Mouse (Mus musculus) kidney, adult 2 months (tissue): ENCODE results near the gene Btrc. TPM values are rescaled to one million over a fixed set of nuclear protein-coding genes. Genes with fewer than 3 reads are reported as not detected.
A peak's percentile ranks its signal among the peaks of the same experiment; 100 is the strongest.

ENCODE experiments used
- DNase-seq: peaks from one replicate; pipeline ENCODE4 v3.0.0; 2021
- H3K27ac ChIP-seq: fragments of 200-500 bp; 2 replicates; pipeline ENCODE4 v1.5.1; 2012; ENCODE audit warnings: low read depth, low read length, control low read depth, inconsistent platforms; ENCODE audit not compliant: insufficient read depth
- H3K27me3 ChIP-seq: fragments of 200-500 bp; replicated peaks from 2 replicates; pipeline ENCODE4 v1.6.1; 2012; ENCODE audit warnings: mild to moderate bottlenecking, moderate library complexity, low read length, inconsistent platforms; ENCODE audit not compliant: control insufficient read depth, insufficient read depth
- H3K36me3 ChIP-seq: fragments of 200-500 bp; 2 replicates; pipeline ENCODE4 v1.6.1; 2012; ENCODE audit warnings: mild to moderate bottlenecking, moderate library complexity, low read length, inconsistent platforms; ENCODE audit not compliant: control insufficient read depth, insufficient read depth
- H3K4me1 ChIP-seq: fragments of 200-500 bp; 2 replicates; pipeline ENCODE4 v1.6.1; 2011; ENCODE audit warnings: low read length; ENCODE audit not compliant: control insufficient read depth, insufficient read depth
- H3K4me3 ChIP-seq: fragments of 200-500 bp; 2 replicates; pipeline ENCODE4 v1.5.1; 2011; ENCODE audit warnings: mild to moderate bottlenecking, low read depth, low read length, control low read depth; ENCODE audit not compliant: insufficient read depth
- CTCF ChIP-seq: fragments of 200-500 bp; conservative IDR thresholded peaks from 2 replicates; pipeline ENCODE4 v1.5.1; 2011; ENCODE audit warnings: low read depth, mild to moderate bottlenecking, control low read depth, low read length, moderate library complexity, mixed read lengths; ENCODE audit not compliant: insufficient read depth, insufficient read length
- POLR2A ChIP-seq: fragments of 200-500 bp; IDR thresholded peaks from one replicate; pipeline ENCODE4 v1.6.1; 2011; ENCODE audit warnings: low read depth, low read length, control low read depth
- WGBS: fragments of 180-500 bp; shearing (Covaris S2); methylation state at CpG from one replicate; pipeline ENCODE4 v1.1.7; 2018; 5-methylcytosine and 5-hydroxymethylcytosine counted together
- polyA plus RNA-seq: library from polyadenylated mRNA; depleted of rRNA; stranded (reverse); fragments of >200 nt; gene quantifications from 2 replicates; pipeline ENCODE4 v1.2.3, GENCODE M21; 2012; rRNA removed

Btrc gene
- 18.3 and 23.4 TPM in 2 replicates for polyA plus RNA-seq

DNA sequence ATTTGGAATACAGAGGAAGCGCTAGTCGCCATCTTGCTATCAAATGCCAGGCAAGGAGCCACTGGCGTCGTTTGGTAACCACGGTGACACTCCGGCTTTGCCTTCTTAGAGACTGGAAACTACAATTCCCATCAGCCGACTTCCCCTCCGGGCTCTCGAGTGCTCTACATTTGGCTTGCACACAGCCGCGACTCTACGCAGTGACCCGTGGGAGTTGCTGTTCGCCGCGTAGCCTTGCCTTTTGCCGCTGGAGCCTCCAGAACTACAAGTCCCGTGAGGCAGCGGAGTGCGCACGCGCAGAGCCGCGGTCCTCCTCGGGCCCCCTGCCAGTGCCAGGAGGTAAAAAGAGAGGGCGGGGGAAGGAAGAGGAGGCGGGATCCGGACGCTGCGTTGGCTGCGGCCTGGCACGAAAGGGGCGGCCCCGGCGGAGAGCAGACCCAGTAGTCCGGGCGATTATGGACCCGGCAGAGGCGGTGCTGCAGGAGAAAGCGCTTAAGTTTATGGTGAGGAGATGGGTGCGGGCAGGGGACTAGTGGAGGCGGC, at the start of gene Btrc:
TSS of gene Btrc (plus strand) at position 351 of the 543 bp plus-strand sequence.
- H3K27ac ChIP-seq, result peak within 1 kb of the TSS; percentile 19; the same call in 1 of the 2 replicates

DNA sequence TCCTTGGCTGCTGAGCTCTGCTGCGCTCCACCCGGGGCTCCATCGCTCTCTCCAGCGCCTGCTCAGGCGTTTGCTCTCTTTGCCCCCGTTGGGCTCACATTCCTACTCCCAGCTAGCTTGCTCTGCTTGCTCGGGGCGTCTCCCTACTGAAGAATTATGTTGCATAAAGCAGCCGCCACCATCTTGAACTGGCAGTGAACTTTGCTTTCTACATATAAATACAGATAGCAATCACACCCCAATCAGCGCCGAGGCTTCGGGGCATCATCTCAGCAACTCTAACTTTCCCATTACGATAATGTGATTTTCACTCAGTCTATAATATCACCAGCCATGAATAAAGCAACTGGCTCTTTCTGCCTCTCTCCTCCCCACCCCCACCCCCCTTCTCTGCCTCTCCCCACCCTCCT, 46.1 kb upstream of the Btrc start:
- TF ChIP-seq POLR2A (no peak), CTCF (no peak)
- Histone ChIP-seq H3K27me3 (no peaks in the 10 kb centered on the region), H3K27ac (no peak overlapping the region), H3K4me3 (no peak overlapping the region), H3K36me3 (no peaks in the 10 kb centered on the region), H3K4me1 (no peaks in the 10 kb centered on the region)
- no peak for DNase-seq
- 32% methylated on average over 13 of the region's 13 CpGs for WGBS

More for the DNA sequence above, at the start of gene Btrc:
- TF ChIP-seq POLR2A (peak; percentile 37), CTCF (no peak)
- Histone ChIP-seq H3K36me3 (no peaks in the 10 kb centered on the region), H3K27me3 (no peaks in the 10 kb centered on the region), H3K4me3 (peak within 1 kb of the TSS; percentile 90), H3K4me1 (peaks cover 4% of the 10 kb centered on the region; the same call in 1 of the 2 replicates)
- peak; percentile 100 for DNase-seq
- WGBS, result under 1% methylated on average over 42 of the region's 42 CpGs

DNA sequence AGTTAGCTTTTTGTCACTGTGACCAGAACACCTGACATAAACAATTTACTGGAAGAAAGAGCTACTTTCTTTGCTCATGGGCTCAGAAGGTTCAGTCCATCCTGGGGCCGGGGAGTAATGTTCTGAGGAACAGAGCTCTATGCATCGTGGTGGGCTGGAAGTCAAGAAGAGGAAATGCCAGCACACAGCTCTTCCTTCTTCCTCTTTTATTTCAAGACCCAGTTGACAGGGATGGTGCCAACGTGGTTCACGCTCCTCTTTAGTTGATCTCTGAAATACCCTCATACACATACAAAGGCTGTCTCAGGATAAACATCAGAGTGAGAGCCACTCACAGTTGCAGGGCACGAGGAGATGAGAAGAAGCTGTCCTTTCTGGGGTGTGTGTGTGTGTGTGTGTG, 42.5 kb upstream of the Btrc start:
- Histone ChIP-seq H3K27ac (no peak overlapping the region), H3K27me3 (no peaks in the 10 kb centered on the region), H3K4me3 (no peak overlapping the region), H3K4me1 (no peaks in the 10 kb centered on the region), H3K36me3 (no peaks in the 10 kb centered on the region)
- TF ChIP-seq CTCF, result no peak
- no peak for TF ChIP-seq POLR2A
- no peak for DNase-seq
- WGBS, result 72% methylated on average over 5 of the region's 5 CpGs

DNA sequence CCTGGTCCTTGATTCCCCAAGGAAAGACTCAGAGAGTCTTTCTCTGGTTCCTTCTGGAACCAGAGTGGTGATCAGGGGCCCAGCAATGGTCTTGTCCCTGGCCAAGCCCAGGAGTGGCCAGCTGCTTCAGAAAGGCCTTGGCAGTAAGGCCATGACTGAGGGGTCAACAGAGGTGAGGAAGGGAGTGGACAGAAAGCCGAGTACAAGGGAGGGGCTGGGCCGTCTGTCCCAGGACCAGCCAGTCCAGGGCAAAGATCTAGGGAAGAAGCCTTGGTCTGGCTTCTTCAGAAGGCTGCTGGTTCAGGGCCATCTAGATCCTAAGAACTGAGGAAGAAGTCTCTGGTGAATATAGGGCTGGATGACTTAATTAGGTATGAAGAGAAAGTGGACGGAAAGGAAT, 34.5 kb upstream of the Btrc start:
- no peak for TF ChIP-seq CTCF
- no peak for TF ChIP-seq POLR2A
- no peaks in the 10 kb centered on the region for H3K4me1 ChIP-seq
- no peaks in the 10 kb centered on the region for H3K36me3 ChIP-seq
- H3K4me3 ChIP-seq, result no peak overlapping the region
- H3K27ac ChIP-seq, result no peak overlapping the region
- 58% methylated on average over 3 of the region's 3 CpGs for WGBS
- no peak for DNase-seq
- H3K27me3 ChIP-seq, result no peaks in the 10 kb centered on the region

DNA sequence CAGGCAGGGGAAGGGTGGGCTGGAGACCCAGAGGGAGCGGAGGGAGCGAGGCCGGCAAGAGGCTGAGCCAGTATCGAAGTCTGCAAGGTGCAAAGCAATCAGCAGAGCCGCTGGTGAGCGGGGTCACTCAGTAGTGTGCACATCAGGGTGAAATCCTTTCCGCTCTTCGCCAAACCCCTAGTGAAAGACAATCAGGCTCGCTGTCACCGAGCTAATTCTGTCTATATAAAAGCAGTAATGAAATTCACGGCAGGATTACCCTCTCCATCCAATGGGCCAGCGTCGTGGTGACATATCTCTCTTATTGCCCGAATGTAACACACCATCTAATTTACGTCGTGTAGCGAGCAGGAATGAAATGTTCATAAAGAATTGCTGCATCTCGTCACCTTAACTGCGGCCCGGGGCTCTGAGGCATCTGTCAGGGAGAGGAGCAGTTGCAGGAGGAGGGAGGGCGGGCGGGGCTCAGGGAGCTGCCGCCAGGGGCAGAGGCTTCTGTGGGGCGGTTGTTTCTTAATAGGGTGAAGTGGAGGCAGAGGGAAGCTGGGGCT, 33.7 kb upstream of the Btrc start:
- no peak for DNase-seq
- no peaks in the 10 kb centered on the region for H3K4me1 ChIP-seq
- no peaks in the 10 kb centered on the region for H3K27me3 ChIP-seq
- no peak overlapping the region for H3K27ac ChIP-seq
- no peaks in the 10 kb centered on the region for H3K36me3 ChIP-seq
- no peak for TF ChIP-seq POLR2A
- no peak for TF ChIP-seq CTCF
- no peak overlapping the region for H3K4me3 ChIP-seq
- WGBS, result 32% methylated on average over 24 of the region's 24 CpGs

DNA sequence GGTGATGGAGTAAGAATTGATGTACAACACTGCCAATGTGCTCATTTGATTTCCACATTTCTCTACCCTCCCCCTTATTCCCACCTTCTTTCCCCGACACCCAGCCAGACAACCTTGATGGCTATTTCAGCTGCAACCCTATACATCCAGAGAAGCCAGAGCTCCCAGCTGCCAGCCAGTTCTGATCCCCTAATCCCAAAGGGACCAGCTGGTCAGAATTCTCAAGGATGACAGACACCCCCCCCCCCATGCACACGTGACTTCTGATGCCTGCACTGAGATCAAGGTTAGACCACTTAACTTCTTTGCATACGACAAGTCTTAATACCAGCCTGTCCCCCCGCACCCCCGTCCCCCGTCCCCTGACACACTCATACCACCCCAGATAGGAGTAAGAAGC, 26.8 kb upstream of the Btrc start:
- Histone ChIP-seq H3K4me1 (no peaks in the 10 kb centered on the region), H3K27ac (no peak overlapping the region), H3K36me3 (no peaks in the 10 kb centered on the region), H3K4me3 (no peak overlapping the region), H3K27me3 (no peaks in the 10 kb centered on the region)
- 81% methylated on average over 6 of the region's 6 CpGs for WGBS
- TF ChIP-seq POLR2A (no peak), CTCF (no peak)
- no peak for DNase-seq

DNA sequence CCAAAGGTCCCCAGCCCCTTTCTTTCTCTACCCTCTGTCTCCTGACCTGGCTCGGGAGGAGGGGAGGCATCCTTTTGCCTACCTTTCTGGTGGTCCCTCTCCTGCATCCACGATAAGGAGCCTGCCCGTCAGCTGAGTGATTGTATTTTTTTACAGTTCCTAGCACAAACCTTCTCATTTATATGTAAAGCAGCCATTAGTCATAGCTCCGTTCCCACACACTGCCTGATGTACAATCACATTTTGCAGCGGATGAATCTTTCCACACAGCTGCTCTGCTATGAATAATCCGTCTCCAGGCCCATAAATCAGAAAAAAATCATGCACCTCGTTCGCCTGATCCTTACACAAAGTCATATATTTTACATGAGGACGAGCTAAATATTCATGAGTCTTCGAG, 25.4 kb upstream of the Btrc start:
- Histone ChIP-seq H3K4me3 (no peak overlapping the region), H3K27ac (no peak overlapping the region), H3K4me1 (no peaks in the 10 kb centered on the region), H3K27me3 (no peaks in the 10 kb centered on the region), H3K36me3 (no peaks in the 10 kb centered on the region)
- no peak for DNase-seq
- TF ChIP-seq CTCF, result no peak
- 50% methylated on average over 10 of the region's 10 CpGs for WGBS

DNA sequence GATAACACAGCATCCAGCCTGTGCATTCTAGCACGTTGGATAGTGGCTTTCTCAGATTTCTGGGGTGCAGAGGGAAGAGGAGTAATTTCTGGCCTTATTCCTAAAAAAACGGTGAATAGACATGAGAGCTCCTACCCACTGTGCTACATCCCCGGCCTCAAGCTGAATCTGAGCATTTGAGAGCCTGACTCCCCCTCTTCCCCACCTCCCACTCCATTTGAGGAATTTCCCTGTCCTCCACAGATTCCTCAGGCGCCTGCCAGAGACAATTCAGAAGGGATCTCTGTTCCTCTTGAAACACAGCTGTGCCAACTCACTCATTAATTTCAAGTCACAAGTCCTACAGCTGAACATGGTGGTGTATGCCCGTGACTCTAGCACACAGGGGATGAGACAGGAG, 19.6 kb upstream of the Btrc start:
- Histone ChIP-seq H3K4me3 (no peak overlapping the region), H3K27ac (no peak overlapping the region), H3K27me3 (no peaks in the 10 kb centered on the region), H3K36me3 (no peaks in the 10 kb centered on the region), H3K4me1 (no peaks in the 10 kb centered on the region)
- DNase-seq, result no peak
- 55% methylated on average over 5 of the region's 5 CpGs for WGBS
- no peak for TF ChIP-seq POLR2A
- no peak for TF ChIP-seq CTCF
